Mouse (Mus musculus): ENCODE measurements around the gene Rad51ap1. TPM values are rescaled to one million over a fixed set of nuclear protein-coding genes. Genes with fewer than 3 reads are reported as not detected.

Gene Rad51ap1
- 1.4 and 2.3 TPM in 2 replicates for polyA plus RNA-seq (2021; fragmentation: Nextera tagmentation)
- long read RNA-seq, experiment 1, transcript Rad51ap1-202 (9 exons, 1,871 nt) = major isoform, 10 of 19 reads
- long read RNA-seq, experiment 1, partial matches to known transcripts = 0 of 19 reads
- long read RNA-seq, experiment 1, other reads (novel, unspliced or antisense) = 5 of 19 reads
- long read RNA-seq, experiment 2, partial matches to known transcripts = 2 of 4 reads
- long read RNA-seq, experiment 2, other reads (novel, unspliced or antisense) = 1 of 4 reads

GRCm38 (mm10) chr6:126939487-126940171, at the start of gene Rad51ap1, which contains the start of gene D6Wsu163e:
Rad51ap1 (minus strand) TSS chr6:126939587.
D6Wsu163e (plus strand) TSS chr6:126939962.

GRCm38 (mm10) chr6:126921111-126921881, 18.1 kb downstream of the Rad51ap1 start, which contains the start of gene Dyrk4:
Dyrk4 (minus strand) TSS chr6:126921839.

Other genes starting within 250 kb of the Rad51ap1 start
- gene Kcna6, start 198.9 kb downstream of the Rad51ap1 start, polyA plus RNA-seq (2021; fragmentation: Nextera tagmentation) = 18.5 and 23.0 TPM in 2 replicates
- gene Ndufa9, start 90.5 kb downstream of the Rad51ap1 start, polyA plus RNA-seq (2021; fragmentation: Nextera tagmentation) = 155 and 206 TPM in 2 replicates
- 0.06 TPM in 1 of 2 replicates, not detected in the other for gene Akap3, start 86.5 kb downstream of the Rad51ap1 start, polyA plus RNA-seq (2021; fragmentation: Nextera tagmentation)
- 0.10 and 0.15 TPM in 2 replicates for gene Dyrk4, start 17.7 kb downstream of the Rad51ap1 start, polyA plus RNA-seq (2021; fragmentation: Nextera tagmentation)
- 21.9 TPM in 2 replicates for gene D6Wsu163e, start 375 bp upstream of the Rad51ap1 start, polyA plus RNA-seq (2021; fragmentation: Nextera tagmentation)
- gene Fgf6, start 76.0 kb upstream of the Rad51ap1 start, polyA plus RNA-seq (2021; fragmentation: Nextera tagmentation) = not detected in 2 replicates
- gene Fgf23, start 133.3 kb upstream of the Rad51ap1 start, polyA plus RNA-seq (2021; fragmentation: Nextera tagmentation) = not detected in 2 replicates
- 10.4 and 12.4 TPM in 2 replicates for gene Tigar, start 170.0 kb upstream of the Rad51ap1 start, polyA plus RNA-seq (2021; fragmentation: Nextera tagmentation)
- 36.7 and 37.9 TPM in 2 replicates for gene Ccnd2, start 212.6 kb upstream of the Rad51ap1 start, polyA plus RNA-seq (2021; fragmentation: Nextera tagmentation)

All from left cerebral cortex, adult 6 months (tissue).